Mouse (Mus musculus) kidney, postnatal 0 days (tissue): ENCODE measurements around the gene Gm7271. TPM values are rescaled to one million over a fixed set of nuclear protein-coding genes. Genes with fewer than 3 reads are reported as not detected.

ENCODE experiments used
- ATAC-seq: fragments of 200-750 bp; cut with Nextera tagmentation; replicated peaks from 2 replicates; pipeline ENCODE4 v1.8.0; 2017; ENCODE audit warnings: low read depth, moderate number of reproducible peaks, moderate TSS enrichment, moderate library complexity; ENCODE audit not compliant: low FRiP score
- DNase-seq: peaks from one replicate; pipeline ENCODE4 v3.0.0-alpha.2; 2016; ENCODE audit warnings: low spot score
- H3K27ac ChIP-seq: fragments of 300-500 bp; sonication (generic); 2 replicates; pipeline ENCODE4 v1.5.1; 2014; ENCODE audit warnings: mild to moderate bottlenecking
- H3K27me3 ChIP-seq: fragments of 300-500 bp; sonication (generic); 2 replicates; pipeline ENCODE4 v1.6.1; 2014; ENCODE audit warnings: low read length, mixed read lengths; ENCODE audit not compliant: insufficient read depth
- H3K36me3 ChIP-seq: fragments of 300-500 bp; sonication (generic); 2 replicates; pipeline ENCODE4 v1.6.1; 2014; ENCODE audit warnings: low read length, mixed read lengths; ENCODE audit not compliant: insufficient read depth
- H3K4me1 ChIP-seq: fragments of 300-500 bp; sonication (generic); replicated peaks from 2 replicates; pipeline ENCODE4 v1.6.1; 2014; ENCODE audit warnings: antibody characterized with exemption, low read length, mixed read lengths; ENCODE audit not compliant: insufficient read depth
- H3K4me2 ChIP-seq: fragments of 300-500 bp; sonication (generic); 2 replicates; pipeline ENCODE4 v1.6.1; 2014; ENCODE audit warnings: mild to moderate bottlenecking, low read length, moderate library complexity, mixed read lengths
- H3K4me3 ChIP-seq: fragments of 300-500 bp; sonication (generic); replicated peaks from 2 replicates; pipeline ENCODE4 v1.5.1; 2014; ENCODE audit warnings: low read depth, low read length
- H3K9ac ChIP-seq: fragments of 300-500 bp; sonication (generic); 2 replicates; pipeline ENCODE4 v1.6.1; 2014; ENCODE audit warnings: low read depth, low read length
- H3K9me3 ChIP-seq: fragments of 300-500 bp; sonication (generic); replicated peaks from 2 replicates; pipeline ENCODE4 v1.6.1; 2016; ENCODE audit warnings: low read length, inconsistent platforms, mixed read lengths
- CTCF ChIP-seq: IDR thresholded peaks from 2 replicates; pipeline ENCODE4 v1.5.1; 2016; ENCODE audit warnings: antibody characterized with exemption, low read depth, mild to moderate bottlenecking, moderate library complexity
- WGBS: fragments of 180-500 bp; shearing (Covaris S2); extraction: QIAGEN DNeasy Blood & Tissue Kit; methylation state at CpG from one replicate; pipeline ENCODE4 v1.1.7; 2014; 5-methylcytosine and 5-hydroxymethylcytosine counted together
- polyA plus RNA-seq: library from polyadenylated mRNA; unstranded; fragments of >200 nt; fragmentation: Nextera tagmentation; extraction: Ambion mirVana; gene quantifications from 2 replicates; pipeline ENCODE4 v1.2.1, GENCODE M21; 2015

The Gm7271 gene
- polyA plus RNA-seq, 1 experiment from 2014 or later, result not detected

DNA sequence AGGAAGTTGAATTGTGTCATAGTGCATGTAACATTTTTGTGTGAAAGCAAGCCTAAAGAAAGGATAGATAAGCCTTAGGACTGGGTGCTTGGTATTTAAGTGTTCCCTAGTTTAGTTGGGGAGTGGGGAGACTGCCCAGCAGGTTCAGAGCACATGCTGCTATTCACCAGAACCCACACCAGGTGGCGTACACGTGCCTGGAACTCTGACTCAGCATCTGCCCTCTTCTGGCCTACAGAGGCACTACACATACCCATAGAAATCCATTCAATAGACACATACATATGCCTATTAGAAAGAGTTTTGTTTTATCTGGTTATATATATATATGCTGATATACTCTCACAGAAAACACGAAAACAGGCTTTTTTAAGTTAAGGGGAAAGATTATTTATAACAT lies 81.5 kb downstream of the Gm7271 start:
- 45% methylated on average over 3 of the region's 3 CpGs for WGBS
- H3K27me3 ChIP-seq, result no peaks in the 10 kb centered on the region

More for the DNA sequence above, 81.5 kb downstream of the Gm7271 start:
- 0 out of 2 replicates have a peak, but pooled peaks have one; percentile 21 for ATAC-seq
- Histone ChIP-seq H3K9me3 (no peaks in the 10 kb centered on the region), H3K4me2 (no peak overlapping the region), H3K4me3 (no peak overlapping the region), H3K36me3 (peaks cover 36% of the 10 kb centered on the region), H3K4me1 (no peaks in the 10 kb centered on the region), H3K27ac (no peak overlapping the region), H3K9ac (no peak overlapping the region)
- peak; percentile 99 for TF ChIP-seq CTCF
- DNase-seq, result peak; percentile 81

Other genes with a start within 250 kb of the Gm7271 start
- gene Clock, start 179.2 kb upstream of the Gm7271 start, polyA plus RNA-seq, result 7.9 TPM in 2 replicates
- not detected in 2 replicates for gene Pdcl2, start 152.9 kb upstream of the Gm7271 start, polyA plus RNA-seq
- gene Nmu, start 120.3 kb upstream of the Gm7271 start, polyA plus RNA-seq, result not detected in 2 replicates
- 22.1 and 24.7 TPM in 2 replicates for gene Exoc1, start 45.3 kb downstream of the Gm7271 start, polyA plus RNA-seq
- 3.7 and 4.3 TPM in 2 replicates for gene Cep135, start 104.7 kb downstream of the Gm7271 start, polyA plus RNA-seq
- 6.8 and 8.1 TPM in 2 replicates for gene C530008M17Rik, start 172.5 kb downstream of the Gm7271 start, polyA plus RNA-seq